Mouse (Mus musculus) bone marrow macrophage, adult 2 months (primary cell): ENCODE data around the gene Srgap1. TPM values are rescaled to one million over a fixed set of nuclear protein-coding genes. Genes with fewer than 3 reads are reported as not detected.
"Not testable (repeated sequence)": the region's sequence is repeated elsewhere in the genome, so short reads cannot be mapped to it uniquely, and the experiment has no call there.

Experiments
- H3K27ac ChIP-seq: 2 replicates; pipeline ENCODE4 v1.5.1; 2012; ENCODE audit warnings: low read depth, low read length; ENCODE audit not compliant: insufficient read depth
- H3K4me1 ChIP-seq: 2 replicates; pipeline ENCODE4 v1.6.1; 2012; ENCODE audit warnings: low read length; ENCODE audit not compliant: control insufficient read depth, insufficient read depth
- H3K4me3 ChIP-seq: 2 replicates; pipeline ENCODE4 v1.5.1; 2012; ENCODE audit warnings: mild to moderate bottlenecking, low read length, moderate library complexity; ENCODE audit not compliant: insufficient read depth
- CTCF ChIP-seq: IDR thresholded peaks from 2 replicates; pipeline ENCODE4 v1.5.1; 2012; ENCODE audit warnings: low read depth, mild to moderate bottlenecking, low read length, moderate library complexity
- POLR2A ChIP-seq: IDR thresholded peaks from 2 replicates; pipeline ENCODE4 v1.6.1; 2012; ENCODE audit warnings: mild to moderate bottlenecking, low read depth, low read length, borderline replicate concordance
- polyA plus RNA-seq: library from polyadenylated mRNA; stranded (reverse); fragments of >200 nt; gene quantifications from 2 replicates; pipeline ENCODE4 v1.2.4, GENCODE M21; 2012; ENCODE audit not compliant: missing spikeins, insufficient read depth, insufficient read length

The Srgap1 gene
- polyA plus RNA-seq, 1 experiment: not detected

- 0 out of 2 replicates have a peak overlapping the region, but pooled peaks have one; percentile 3 for H3K4me3 ChIP-seq
- H3K27ac ChIP-seq: no peak overlapping the region
- H3K4me1 ChIP-seq: no peaks in the 10 kb centered on the region
- no peak for TF ChIP-seq POLR2A
- TF ChIP-seq CTCF: no peak
These were observed 266.0 kb downstream of the Srgap1 start for GRCm38 (mm10) chr10:121781159-121781558.

- no peak overlapping the region for H3K27ac ChIP-seq
- H3K4me3 ChIP-seq: no peak overlapping the region
- H3K4me1 ChIP-seq: peaks cover 1% of the 10 kb centered on the region; the same call in 1 of the 2 replicates
- TF ChIP-seq CTCF (no peak), POLR2A (no peak)
These were observed 271.1 kb downstream of the Srgap1 start for GRCm38 (mm10) chr10:121775990-121776389.

GRCm38 (mm10) chr10:121773813-121774212, 273.3 kb downstream of the Srgap1 start:
- peaks cover 3% of the 10 kb centered on the region; the same call in 1 of the 2 replicates for H3K4me1 ChIP-seq
- TF ChIP-seq POLR2A (no peak), CTCF (no peak)
- H3K4me3 ChIP-seq: no peak overlapping the region
- H3K27ac ChIP-seq: no peak overlapping the region

GRCm38 (mm10) chr10:121770624-121771577, 276.2 kb downstream of the Srgap1 start:
- H3K27ac ChIP-seq: no peak overlapping the region
- H3K4me3 ChIP-seq: peak overlapping the region; percentile 48
- H3K4me1 ChIP-seq: peaks cover 3% of the 10 kb centered on the region; the same call in 1 of the 2 replicates
- TF ChIP-seq CTCF (peak; percentile 25; the same call in 1 of the 2 replicates), POLR2A (no peak)

GRCm38 (mm10) chr10:121769711-121770110, 277.4 kb downstream of the Srgap1 start:
- TF ChIP-seq CTCF (no peak), POLR2A (no peak)
- Histone ChIP-seq H3K27ac (no peak overlapping the region), H3K4me3 (no peak overlapping the region), H3K4me1 (peaks cover 3% of the 10 kb centered on the region; the same call in 1 of the 2 replicates)

DNA sequence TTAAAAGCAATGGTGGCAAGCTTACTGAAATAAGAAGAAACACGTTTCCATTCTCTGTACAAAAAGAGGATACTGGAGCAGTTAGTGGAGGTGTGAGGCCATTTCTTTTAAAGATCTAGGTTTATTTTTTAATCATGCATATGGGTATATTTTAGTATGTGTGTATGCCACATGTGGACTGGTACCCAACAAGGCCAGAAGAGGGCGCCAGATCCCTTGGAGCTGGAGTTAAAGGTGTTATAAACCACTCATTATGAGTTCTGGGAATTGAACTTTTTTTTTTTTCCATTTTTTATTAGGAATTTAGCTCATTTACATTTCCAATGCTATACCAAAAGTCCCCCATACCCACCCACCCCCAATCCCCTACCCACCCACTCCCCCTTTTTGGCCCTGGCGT, 279.8 kb downstream of the Srgap1 start:
- not testable (repeated sequence) for H3K27ac ChIP-seq, H3K4me3 ChIP-seq

DNA sequence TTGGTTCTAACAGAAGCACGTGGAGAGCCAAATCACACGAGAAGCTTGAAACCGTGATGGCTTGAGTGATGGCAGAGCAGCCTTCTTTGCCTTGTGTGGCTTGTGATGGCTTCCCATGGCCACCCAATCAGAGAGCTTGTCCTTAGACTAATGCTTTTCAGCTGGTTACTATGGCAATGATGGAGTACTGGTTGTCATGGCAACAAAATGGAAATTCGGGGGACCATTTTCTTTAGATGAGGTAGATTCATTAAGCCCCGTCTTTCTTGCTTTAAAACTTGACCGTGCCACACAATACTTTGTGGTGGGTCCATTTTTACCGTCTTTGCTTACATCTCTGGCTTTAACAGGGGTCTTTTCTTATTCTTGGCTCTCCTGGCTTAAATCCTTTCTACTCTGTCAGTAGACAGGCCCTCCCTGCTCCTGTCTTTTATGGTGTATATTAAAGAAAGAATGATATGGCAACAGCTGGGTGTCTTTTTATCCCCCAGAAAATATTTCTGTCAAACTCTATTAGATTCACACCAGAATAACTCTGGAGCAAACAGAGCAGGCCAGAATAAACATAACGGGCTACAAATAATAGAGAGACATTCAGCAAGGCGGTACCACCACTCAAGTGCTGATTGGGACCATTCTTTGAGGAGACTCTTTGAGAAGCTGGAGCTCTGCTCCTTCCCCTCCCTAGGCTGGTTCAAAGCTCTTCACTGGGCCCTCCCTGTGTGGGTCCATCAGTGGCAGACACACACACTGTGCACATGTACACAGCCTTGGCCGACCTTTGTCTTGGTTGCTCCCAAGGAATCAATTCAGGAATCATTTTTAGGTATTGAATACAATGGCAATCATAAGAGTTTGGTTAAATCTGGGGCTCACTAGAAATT, 281.7 kb downstream of the Srgap1 start:
- Histone ChIP-seq H3K4me1 (no peaks in the 10 kb centered on the region), H3K4me3 (no peak overlapping the region), H3K27ac (no peak overlapping the region)
- TF ChIP-seq POLR2A: no peak
- no peak for TF ChIP-seq CTCF

More for the DNA sequence above, 279.8 kb downstream of the Srgap1 start:
- H3K4me1 ChIP-seq: not testable (repeated sequence)

DNA sequence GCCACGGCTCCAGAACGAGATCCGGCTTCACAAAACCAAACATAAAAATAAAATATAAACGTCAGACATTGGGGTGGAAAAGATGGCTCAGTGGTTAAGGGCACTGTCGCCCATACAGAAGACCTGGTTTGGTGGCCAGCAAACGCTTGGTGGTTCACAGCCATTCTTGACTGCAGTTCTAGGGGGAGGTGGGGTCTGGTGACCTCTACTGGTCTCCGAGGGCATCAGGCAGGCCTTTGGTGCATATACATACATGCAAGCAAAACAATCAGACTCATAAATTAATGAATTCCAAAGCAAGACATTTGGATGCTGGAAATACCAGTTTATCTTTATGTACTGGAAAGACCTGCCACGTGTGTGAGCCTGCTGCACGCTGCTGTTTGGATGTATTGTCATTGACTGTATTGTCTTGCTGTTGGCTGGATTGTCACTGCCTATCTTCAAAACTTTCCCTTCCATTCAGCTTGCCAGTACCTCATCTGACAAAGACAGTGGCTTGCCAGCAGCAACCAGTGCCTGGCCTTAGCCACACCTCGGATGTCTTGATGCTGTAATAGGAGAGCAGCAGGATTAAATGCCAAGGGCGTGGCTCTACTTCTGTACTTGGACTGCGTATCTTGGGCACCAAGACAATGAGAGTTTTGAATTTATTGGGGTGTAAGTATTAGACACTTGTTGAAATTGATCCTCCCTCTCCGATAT, 282.5 kb downstream of the Srgap1 start:
- TF ChIP-seq CTCF: no peak
- no peak for TF ChIP-seq POLR2A
- Histone ChIP-seq H3K4me3 (no peak overlapping the region), H3K27ac (no peak overlapping the region), H3K4me1 (no peaks in the 10 kb centered on the region)

GRCm38 (mm10) chr10:121763191-121763590, 283.9 kb downstream of the Srgap1 start:
- TF ChIP-seq CTCF: no peak
- no peak for TF ChIP-seq POLR2A
- Histone ChIP-seq H3K27ac (no peak overlapping the region), H3K4me1 (no peaks in the 10 kb centered on the region), H3K4me3 (no peak overlapping the region)
